Mouse (Mus musculus): ENCODE measurements at regions not wholly inside any gene's neighbourhood (a gene's known extent, or its start where the extent isn't known, plus 50 kb on each side); places are given as distances from the start of the nearest gene placed in this dataset.
"Not testable (repeated sequence)": the region's sequence is repeated elsewhere in the genome, so short reads cannot be mapped to it uniquely, and the experiment has no call there.

DNA sequence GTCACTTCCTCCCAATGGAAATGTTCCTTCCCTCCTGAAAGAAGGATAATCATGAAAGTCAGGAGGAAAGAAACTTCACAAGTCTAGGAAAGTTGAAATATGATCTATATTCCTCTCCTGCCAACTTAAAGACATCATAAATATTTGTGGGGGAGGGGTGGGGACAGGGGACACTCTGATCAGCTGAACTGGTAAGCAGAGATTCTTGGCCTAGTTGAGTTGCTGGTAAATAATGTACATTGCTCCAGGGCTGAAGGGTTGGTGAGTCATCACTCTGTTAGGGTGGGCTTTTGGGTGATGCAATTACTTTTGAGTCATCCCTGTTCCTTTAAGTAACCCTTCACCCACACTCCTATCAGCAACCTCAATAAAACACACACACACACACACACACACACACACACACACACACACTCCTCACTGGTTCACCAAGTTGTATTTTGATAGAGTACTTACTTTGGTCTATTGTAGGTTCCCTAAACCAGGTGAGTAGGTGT lies 56.0 kb downstream of the Ccdc71l start:
- H3K36me3 ChIP-seq (replicated peaks) = no peaks in the 10 kb centered on the region

DNA sequence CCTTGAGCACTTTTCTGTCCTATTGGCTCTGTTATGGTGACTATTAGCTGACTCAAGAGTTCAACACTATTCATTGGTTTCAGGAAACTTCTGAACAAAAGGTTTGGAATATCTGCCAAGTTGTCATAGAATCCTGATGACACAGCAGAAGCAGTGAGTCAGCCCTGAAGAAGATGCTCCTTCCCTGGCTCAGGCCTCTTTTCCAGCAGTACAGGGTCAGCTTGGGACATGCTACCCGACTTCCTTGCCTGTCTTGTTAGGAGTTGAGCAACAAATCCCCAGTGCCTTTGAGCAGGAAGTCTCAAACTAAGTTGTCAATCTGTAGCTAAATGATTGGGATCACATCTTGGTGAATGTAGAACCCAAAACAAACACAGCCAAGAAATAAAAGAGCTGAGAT lies 56.6 kb downstream of the Ccdc71l start:
- no peaks in the 10 kb centered on the region for H3K36me3 ChIP-seq (replicated peaks)
- H3K27me3 ChIP-seq (replicated peaks; ENCODE audit: low read depth, poor library complexity, severe bottlenecking) = no peaks in the 10 kb centered on the region
- DNase-seq (ENCODE audit: low spot score) = no peak
- H3K4me3 ChIP-seq = no peak overlapping the region
- no peaks in the 10 kb centered on the region for H3K4me1 ChIP-seq
- no peak overlapping the region for H3K27ac ChIP-seq (replicated peaks)
- H3K9me3 ChIP-seq = no peaks in the 10 kb centered on the region
- 74% methylated on average over 1 of the region's 1 CpGs for WGBS

More for the DNA sequence above, 56.0 kb downstream of the Ccdc71l start:
- Histone ChIP-seq H3K27me3 (replicated peaks; ENCODE audit: low read depth, poor library complexity, severe bottlenecking) (no peaks in the 10 kb centered on the region), H3K4me1 (no peaks in the 10 kb centered on the region), H3K4me3 (no peak overlapping the region), H3K27ac (replicated peaks) (no peak overlapping the region), H3K9me3 (no peaks in the 10 kb centered on the region)
- no peak for DNase-seq (ENCODE audit: low spot score)

DNA sequence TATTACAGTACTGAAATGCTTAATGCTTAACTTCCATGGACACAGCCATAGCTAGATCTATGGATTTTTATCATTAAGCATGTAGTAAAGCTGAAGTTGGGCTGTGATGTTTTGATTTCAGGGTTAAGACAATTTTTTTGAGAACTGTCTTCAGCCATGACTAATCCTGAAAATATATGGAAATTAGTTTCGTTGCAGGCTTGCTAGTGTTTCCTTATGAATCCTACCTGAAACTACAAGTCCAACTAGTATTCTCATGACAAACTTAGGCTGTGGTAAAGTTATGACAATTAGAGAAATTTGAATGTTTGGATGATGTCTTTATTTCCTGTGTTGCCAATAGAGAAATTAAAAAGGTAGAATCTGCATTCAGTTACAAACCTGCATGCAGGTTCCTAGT lies 59.7 kb downstream of the Ccdc71l start:
- 76% methylated on average over 1 of the region's 1 CpGs for WGBS
- Histone ChIP-seq H3K4me3 (no peak overlapping the region), H3K4me1 (no peaks in the 10 kb centered on the region), H3K36me3 (replicated peaks) (no peaks in the 10 kb centered on the region), H3K27ac (replicated peaks) (no peak overlapping the region), H3K9me3 (no peaks in the 10 kb centered on the region), H3K27me3 (replicated peaks; ENCODE audit: low read depth, poor library complexity, severe bottlenecking) (no peaks in the 10 kb centered on the region)
- no peak for DNase-seq (ENCODE audit: low spot score)

DNA sequence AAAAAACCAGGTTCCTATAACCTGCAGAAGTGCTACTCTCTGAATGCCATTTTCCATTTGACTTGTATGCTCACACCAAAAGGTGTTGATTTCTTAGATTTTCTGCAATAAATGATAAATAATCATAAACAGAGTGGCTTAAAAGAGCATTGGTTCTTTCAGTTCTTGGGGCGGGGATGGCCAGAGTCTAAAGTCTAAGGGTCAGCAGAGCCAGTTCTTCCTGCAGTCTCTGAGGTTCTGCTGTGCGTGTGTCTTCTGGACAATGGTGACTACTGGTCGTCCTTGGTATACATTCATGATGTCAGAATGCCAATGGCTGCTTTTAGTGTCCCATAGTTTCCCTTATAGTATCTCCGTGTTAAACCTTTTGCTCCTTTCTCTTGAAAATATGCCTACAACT lies 66.3 kb downstream of the Ccdc71l start:
- Histone ChIP-seq H3K27ac (replicated peaks) (no peak overlapping the region), H3K4me3 (no peak overlapping the region), H3K9me3 (no peaks in the 10 kb centered on the region), H3K27me3 (replicated peaks; ENCODE audit: low read depth, poor library complexity, severe bottlenecking) (no peaks in the 10 kb centered on the region), H3K36me3 (replicated peaks) (no peaks in the 10 kb centered on the region), H3K4me1 (no peaks in the 10 kb centered on the region)
- 87% methylated on average over 4 of the region's 4 CpGs for WGBS
- no peak for DNase-seq (ENCODE audit: low spot score)

DNA sequence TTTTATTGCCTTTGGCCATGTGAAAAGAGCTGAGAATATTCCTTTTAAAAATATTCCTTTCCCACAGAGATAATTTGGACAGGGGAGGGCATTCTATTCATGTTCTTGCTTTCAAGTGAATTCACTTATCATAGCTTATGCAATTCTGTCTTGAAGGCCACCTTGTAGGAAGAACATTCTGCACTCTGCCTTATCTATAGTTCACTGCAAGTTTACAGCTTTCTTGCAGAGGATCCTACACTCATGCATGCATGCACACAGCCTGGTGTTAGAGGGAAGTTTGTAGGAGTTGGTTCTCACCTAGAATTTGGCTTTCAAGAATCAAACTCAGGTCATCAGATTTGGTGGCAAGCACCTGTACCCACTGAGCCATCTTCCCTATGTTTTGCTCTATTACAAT lies 67.4 kb downstream of the Ccdc71l start:
- DNase-seq (ENCODE audit: low spot score) = no peak
- Histone ChIP-seq H3K27me3 (replicated peaks; ENCODE audit: low read depth, poor library complexity, severe bottlenecking) (no peaks in the 10 kb centered on the region), H3K4me1 (no peaks in the 10 kb centered on the region), H3K4me3 (no peak overlapping the region), H3K36me3 (replicated peaks) (no peaks in the 10 kb centered on the region), H3K9me3 (no peaks in the 10 kb centered on the region), H3K27ac (replicated peaks) (no peak overlapping the region)

DNA sequence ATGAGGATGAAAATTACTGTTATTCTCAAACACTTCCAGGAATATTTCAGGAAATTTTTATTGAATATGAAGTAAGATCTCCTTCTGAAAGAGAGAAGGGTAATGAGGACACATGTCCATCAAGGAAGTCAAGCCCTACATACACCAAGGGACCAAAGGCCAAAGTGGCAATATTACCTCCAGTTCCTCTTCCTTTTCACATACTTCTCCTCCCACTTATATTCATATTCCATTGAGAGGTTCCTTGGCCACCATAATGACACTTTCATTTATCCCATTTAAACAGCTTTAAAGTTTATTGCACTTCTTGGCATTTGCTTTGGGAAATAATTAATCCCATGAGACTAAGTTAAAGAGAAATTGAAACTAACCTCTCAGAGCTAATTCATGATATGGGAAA lies 70.9 kb downstream of the Ccdc71l start:
- no peaks in the 10 kb centered on the region for H3K36me3 ChIP-seq (replicated peaks)
- H3K27ac ChIP-seq (replicated peaks) = no peak overlapping the region
- H3K9me3 ChIP-seq = no peaks in the 10 kb centered on the region
- no peaks in the 10 kb centered on the region for H3K4me1 ChIP-seq
- no peak for DNase-seq (ENCODE audit: low spot score)
- H3K4me3 ChIP-seq = no peak overlapping the region
- no peaks in the 10 kb centered on the region for H3K27me3 ChIP-seq (replicated peaks; ENCODE audit: low read depth, poor library complexity, severe bottlenecking)

DNA sequence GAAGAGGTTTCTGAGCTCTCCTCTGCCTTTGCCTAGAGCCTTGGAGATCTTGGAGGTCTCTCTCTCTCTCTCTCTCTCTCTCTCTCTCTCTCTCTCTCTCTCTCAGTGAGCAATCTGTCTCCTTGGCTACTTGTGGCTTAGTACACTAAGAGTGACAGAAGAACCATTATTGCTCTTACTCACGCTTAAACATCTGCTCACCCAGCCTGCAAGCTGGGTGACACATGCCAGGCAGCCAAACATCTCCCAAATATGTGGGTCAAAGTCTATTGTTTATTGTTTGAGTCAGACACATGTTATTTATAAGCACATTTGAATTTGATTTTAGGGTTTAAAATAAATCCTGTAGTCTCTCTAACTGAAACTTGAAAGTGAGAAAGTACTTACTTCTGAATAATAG lies 72.7 kb downstream of the Ccdc71l start:
- H3K4me1 ChIP-seq = no peaks in the 10 kb centered on the region
- no peak overlapping the region for H3K27ac ChIP-seq (replicated peaks)
- 86% methylated on average over 1 of the region's 1 CpGs for WGBS
- no peak for DNase-seq (ENCODE audit: low spot score)
- no peaks in the 10 kb centered on the region for H3K36me3 ChIP-seq (replicated peaks)
- no peaks in the 10 kb centered on the region for H3K27me3 ChIP-seq (replicated peaks; ENCODE audit: low read depth, poor library complexity, severe bottlenecking)
- no peak overlapping the region for H3K4me3 ChIP-seq
- no peaks in the 10 kb centered on the region for H3K9me3 ChIP-seq

DNA sequence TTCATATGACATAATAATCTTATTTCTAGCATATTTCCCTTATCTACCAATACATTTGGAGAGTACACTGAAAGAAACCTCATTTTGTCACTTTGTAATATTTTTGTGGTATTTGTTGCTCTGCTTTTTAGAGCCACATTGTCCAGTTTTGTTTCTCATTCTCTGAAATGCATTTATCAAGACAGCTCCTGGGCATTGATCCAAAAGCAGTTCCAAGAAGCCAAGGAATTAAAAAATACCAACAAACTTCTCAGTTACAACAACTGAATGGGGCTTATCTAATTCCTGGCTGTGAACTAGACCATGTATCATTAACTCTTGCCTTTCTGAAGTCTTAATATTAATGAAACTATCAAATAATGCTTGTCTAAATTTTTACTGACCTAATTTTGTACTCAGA lies 76.3 kb downstream of the Ccdc71l start:
- no peak overlapping the region for H3K27ac ChIP-seq (replicated peaks)
- H3K9me3 ChIP-seq = no peaks in the 10 kb centered on the region
- no peaks in the 10 kb centered on the region for H3K4me1 ChIP-seq
- no peaks in the 10 kb centered on the region for H3K36me3 ChIP-seq (replicated peaks)
- no peak overlapping the region for H3K4me3 ChIP-seq
- DNase-seq (ENCODE audit: low spot score) = no peak
- H3K27me3 ChIP-seq (replicated peaks; ENCODE audit: low read depth, poor library complexity, severe bottlenecking) = no peaks in the 10 kb centered on the region

DNA sequence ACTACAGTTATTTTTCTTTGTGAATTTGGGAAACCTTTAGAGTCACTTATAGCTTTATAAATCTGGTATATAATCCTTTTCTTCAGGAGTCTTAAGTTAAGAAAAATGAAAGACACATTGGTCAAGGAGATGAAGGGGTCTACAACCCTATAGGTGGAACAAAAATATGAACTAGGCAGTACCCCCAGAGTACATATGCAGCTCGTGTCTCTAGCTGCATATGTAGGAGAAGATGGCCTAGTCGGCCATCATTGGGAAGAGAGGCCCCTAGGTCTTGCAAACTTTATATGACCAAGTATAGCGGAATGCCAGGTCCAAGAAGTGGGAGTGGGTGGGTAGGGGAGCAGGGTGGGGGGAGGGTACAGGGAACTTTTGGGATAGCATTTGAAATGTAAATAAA lies 76.7 kb downstream of the Ccdc71l start:
- not testable (repeated sequence) for H3K4me3 ChIP-seq; H3K27ac ChIP-seq (replicated peaks); H3K4me1 ChIP-seq; H3K9me3 ChIP-seq; DNase-seq (ENCODE audit: low spot score); H3K27me3 ChIP-seq (replicated peaks; ENCODE audit: low read depth, poor library complexity, severe bottlenecking); H3K36me3 ChIP-seq (replicated peaks)
- WGBS = 86% methylated on average over 3 of the region's 3 CpGs

DNA sequence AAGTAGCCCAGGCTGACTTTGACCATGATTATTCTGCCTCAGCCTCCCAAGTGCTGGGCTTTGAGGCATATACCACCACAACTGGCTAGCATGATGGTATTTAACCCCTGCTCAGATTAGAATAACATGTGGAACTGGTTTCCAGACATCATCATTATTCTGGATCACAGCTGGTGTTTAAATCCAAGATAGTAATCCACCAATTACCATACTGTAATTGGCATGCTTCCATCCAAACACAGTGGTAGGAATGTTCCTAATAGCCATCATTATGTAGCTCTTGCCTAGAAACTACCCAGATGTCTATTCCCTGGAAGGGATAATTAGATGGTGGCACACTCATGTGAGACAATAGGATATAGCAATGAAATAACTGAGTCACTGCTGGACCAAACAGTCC lies 77.4 kb downstream of the Ccdc71l start:
- H3K4me1 ChIP-seq = no peaks in the 10 kb centered on the region
- no peaks in the 10 kb centered on the region for H3K27me3 ChIP-seq (replicated peaks; ENCODE audit: low read depth, poor library complexity, severe bottlenecking)
- H3K4me3 ChIP-seq = no peak overlapping the region
- H3K9me3 ChIP-seq = no peaks in the 10 kb centered on the region
- no peaks in the 10 kb centered on the region for H3K36me3 ChIP-seq (replicated peaks)
- DNase-seq (ENCODE audit: low spot score) = no peak
- no peak overlapping the region for H3K27ac ChIP-seq (replicated peaks)

DNA sequence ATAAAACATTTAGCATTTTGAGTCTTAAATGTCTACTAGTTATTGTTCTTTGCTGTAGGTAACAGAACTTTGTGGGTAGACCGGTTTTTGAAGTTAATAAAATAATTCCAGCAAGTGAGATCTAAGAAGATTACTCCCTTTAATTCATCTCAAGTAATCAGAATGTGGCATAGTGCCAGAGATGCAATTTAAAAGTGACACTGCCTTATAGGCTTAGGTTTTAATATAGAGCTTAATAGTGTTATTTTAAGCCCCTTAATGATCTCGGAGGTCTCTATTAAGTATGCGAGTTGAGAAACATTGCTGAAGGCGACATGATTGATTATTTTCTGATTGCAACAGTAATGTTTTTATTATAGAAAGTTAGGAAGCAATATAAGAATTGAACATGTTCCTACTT lies 78.3 kb downstream of the Ccdc71l start:
- 82% methylated on average over 4 of the region's 4 CpGs for WGBS

DNA sequence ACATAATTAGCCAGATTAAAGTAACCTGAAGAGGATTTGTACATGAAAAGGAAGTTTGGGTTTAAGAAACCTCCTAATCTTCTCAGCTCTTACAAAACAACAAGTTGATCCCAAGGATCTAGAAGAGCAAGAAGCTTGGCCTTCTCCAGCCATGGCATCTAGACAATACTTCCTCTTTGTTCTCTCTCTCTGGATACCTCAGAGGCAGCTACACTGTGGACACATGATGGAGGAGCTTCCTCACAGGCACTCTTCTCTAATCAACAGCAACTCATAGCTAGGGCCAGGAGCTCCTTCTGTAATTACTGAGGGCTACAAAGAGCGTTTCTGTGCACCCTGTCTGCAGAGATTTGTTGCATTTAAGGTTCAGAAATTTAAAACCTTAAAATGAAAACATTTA lies 79.9 kb downstream of the Ccdc71l start:
- no peaks in the 10 kb centered on the region for H3K4me1 ChIP-seq
- DNase-seq (ENCODE audit: low spot score) = no peak
- no peaks in the 10 kb centered on the region for H3K27me3 ChIP-seq (replicated peaks; ENCODE audit: low read depth, poor library complexity, severe bottlenecking)
- WGBS = 74% methylated on average over 1 of the region's 1 CpGs
- H3K9me3 ChIP-seq = no peaks in the 10 kb centered on the region
- no peak overlapping the region for H3K27ac ChIP-seq (replicated peaks)
- no peaks in the 10 kb centered on the region for H3K36me3 ChIP-seq (replicated peaks)
- no peak overlapping the region for H3K4me3 ChIP-seq

More for the DNA sequence above, 78.3 kb downstream of the Ccdc71l start:
- H3K36me3 ChIP-seq (replicated peaks) = no peaks in the 10 kb centered on the region
- no peak overlapping the region for H3K27ac ChIP-seq (replicated peaks)
- H3K9me3 ChIP-seq = no peaks in the 10 kb centered on the region
- DNase-seq (ENCODE audit: low spot score) = no peak
- H3K4me1 ChIP-seq = no peaks in the 10 kb centered on the region
- H3K27me3 ChIP-seq (replicated peaks; ENCODE audit: low read depth, poor library complexity, severe bottlenecking) = no peaks in the 10 kb centered on the region
- H3K4me3 ChIP-seq = no peak overlapping the region

DNA sequence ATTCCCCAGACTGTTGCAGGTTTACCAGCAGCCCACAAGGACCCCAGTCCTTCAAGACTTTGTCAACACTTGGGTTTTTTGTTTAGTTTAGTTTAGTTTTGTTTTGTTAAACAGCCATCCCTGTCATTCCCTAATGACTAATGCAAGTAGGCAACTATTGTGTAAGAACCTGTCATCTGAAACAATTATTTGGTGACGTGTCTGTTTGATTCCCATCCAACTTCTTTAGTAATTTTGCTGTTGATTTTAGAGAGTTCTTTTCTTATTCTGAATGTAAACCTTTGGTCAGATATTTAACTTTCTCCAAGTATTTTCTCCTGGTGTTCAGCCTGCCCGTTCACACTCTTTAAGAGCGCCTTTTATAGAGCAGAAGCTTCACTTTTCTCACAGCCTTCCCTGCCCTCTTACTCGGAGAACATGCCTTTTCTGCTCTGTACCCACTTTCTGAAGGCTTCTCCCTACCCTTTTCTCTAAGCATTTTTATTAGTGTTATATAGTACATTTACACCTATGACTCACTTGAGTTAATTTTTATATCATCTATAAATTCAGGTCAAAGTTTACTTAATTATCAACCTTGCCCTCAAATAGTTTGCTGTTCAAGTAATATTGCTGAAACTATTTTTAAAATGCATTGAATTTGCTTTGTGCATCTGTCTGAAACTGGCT lies 82.0 kb downstream of the Ccdc71l start:
- no peaks in the 10 kb centered on the region for H3K4me1 ChIP-seq
- H3K9me3 ChIP-seq = no peaks in the 10 kb centered on the region
- H3K36me3 ChIP-seq (replicated peaks) = no peaks in the 10 kb centered on the region
- H3K4me3 ChIP-seq = no peak overlapping the region
- 85% methylated on average over 4 of the region's 4 CpGs for WGBS
- DNase-seq (ENCODE audit: low spot score) = no peak
- H3K27ac ChIP-seq (replicated peaks) = no peak overlapping the region
- no peaks in the 10 kb centered on the region for H3K27me3 ChIP-seq (replicated peaks; ENCODE audit: low read depth, poor library complexity, severe bottlenecking)

DNA sequence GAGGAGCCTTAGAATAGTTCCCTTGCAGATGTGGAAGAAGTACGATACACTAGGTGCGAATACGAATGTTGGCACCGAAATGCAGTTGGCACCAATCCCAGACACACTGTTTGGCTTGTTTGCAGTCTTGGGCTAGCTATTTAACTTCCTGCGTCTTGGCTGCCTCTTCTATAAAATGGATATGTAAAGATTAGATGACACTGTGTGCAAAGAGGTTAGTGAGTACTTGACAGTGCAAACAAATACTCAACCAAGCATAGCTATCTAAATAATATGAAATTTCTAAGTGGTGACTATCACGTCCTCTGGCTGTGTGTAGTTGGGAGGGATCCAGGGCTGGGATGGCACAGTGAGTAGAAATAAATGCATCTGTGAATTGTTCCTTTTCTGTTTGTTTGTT lies 86.9 kb downstream of the Ccdc71l start:
- H3K27ac ChIP-seq (replicated peaks) = no peak overlapping the region
- H3K4me3 ChIP-seq = no peak overlapping the region
- H3K9me3 ChIP-seq = no peaks in the 10 kb centered on the region
- no peaks in the 10 kb centered on the region for H3K4me1 ChIP-seq
- no peaks in the 10 kb centered on the region for H3K36me3 ChIP-seq (replicated peaks)
- DNase-seq (ENCODE audit: low spot score) = no peak
- 91% methylated on average over 6 of the region's 6 CpGs for WGBS
- no peaks in the 10 kb centered on the region for H3K27me3 ChIP-seq (replicated peaks; ENCODE audit: low read depth, poor library complexity, severe bottlenecking)
